Mouse (Mus musculus) Muller cell, postnatal 12 days (primary cell): ENCODE data around the gene Ndufs6.

Experiments used
- DNase-seq: peaks from one replicate; pipeline ENCODE4 v3.0.0-alpha.2; 2015; ENCODE audit errors: inconsistent ontology term

Gene Ndufs6

GRCm38 (mm10) chr13:73306085-73306410 lies 22.3 kb downstream of the Ndufs6 start:
- no peak for DNase-seq

- no peak for DNase-seq
These were observed 22.8 kb downstream of the Ndufs6 start for GRCm38 (mm10) chr13:73305398-73306084.

- DNase-seq = no peak
These were observed 23.6 kb downstream of the Ndufs6 start for GRCm38 (mm10) chr13:73304729-73305128.

GRCm38 (mm10) chr13:73299322-73299721 lies 29.0 kb downstream of the Ndufs6 start:
- no peak for DNase-seq

- no peak for DNase-seq
These were observed 29.6 kb downstream of the Ndufs6 start for GRCm38 (mm10) chr13:73298717-73299116.

GRCm38 (mm10) chr13:73291102-73291501 lies 37.2 kb downstream of the Ndufs6 start:
- no peak for DNase-seq

- DNase-seq = no peak
These were observed 38.1 kb downstream of the Ndufs6 start for GRCm38 (mm10) chr13:73290206-73290605.

- DNase-seq = no peak
These were observed 44.8 kb downstream of the Ndufs6 start for GRCm38 (mm10) chr13:73283534-73283933.

GRCm38 (mm10) chr13:73282407-73282806 lies 45.9 kb downstream of the Ndufs6 start:
- DNase-seq = no peak

- no peak for DNase-seq
These were observed 49.1 kb downstream of the Ndufs6 start for GRCm38 (mm10) chr13:73279196-73279595.

GRCm38 (mm10) chr13:73277797-73278196 lies 50.5 kb downstream of the Ndufs6 start:
- DNase-seq = no peak

- DNase-seq = no peak
These were observed 51.0 kb downstream of the Ndufs6 start for GRCm38 (mm10) chr13:73277361-73277760.

GRCm38 (mm10) chr13:73273536-73273935 lies 54.8 kb downstream of the Ndufs6 start:
- DNase-seq = no peak

- no peak for DNase-seq
These were observed 55.5 kb downstream of the Ndufs6 start for GRCm38 (mm10) chr13:73272794-73273282.

GRCm38 (mm10) chr13:73271336-73272242 lies 56.8 kb downstream of the Ndufs6 start:
- DNase-seq = peak; percentile 7

- DNase-seq = peak; percentile 14
These were observed 57.8 kb downstream of the Ndufs6 start for GRCm38 (mm10) chr13:73270451-73271081.

GRCm38 (mm10) chr13:73269891-73270290 lies 58.5 kb downstream of the Ndufs6 start:
- DNase-seq = no peak
